Mouse (Mus musculus) forebrain, embryonic 16.5 days (tissue): ENCODE measurements around the gene Zdhhc22. TPM values are rescaled to one million over a fixed set of nuclear protein-coding genes. Genes with fewer than 3 reads are reported as not detected.

Source experiments
- ATAC-seq: fragments of 200-750 bp; cut with Nextera tagmentation; 2 replicates; pipeline ENCODE4 v1.8.0; 2017; ENCODE audit warnings: mild to moderate bottlenecking, moderate library complexity
- H3K27ac ChIP-seq: fragments of 300-500 bp; sonication (generic); 2 replicates; pipeline ENCODE4 v1.5.1; 2014; ENCODE audit warnings: low read length, control low read depth
- H3K27me3 ChIP-seq: fragments of 300-500 bp; sonication (generic); replicated peaks from 2 replicates; pipeline ENCODE4 v1.6.1; 2014; ENCODE audit warnings: low read length; ENCODE audit not compliant: control insufficient read depth, insufficient read depth
- H3K36me3 ChIP-seq: fragments of 300-500 bp; sonication (generic); 2 replicates; pipeline ENCODE4 v1.6.1; 2014; ENCODE audit not compliant: control insufficient read depth, insufficient read depth
- H3K4me1 ChIP-seq: fragments of 300-500 bp; sonication (generic); replicated peaks from 2 replicates; pipeline ENCODE4 v1.6.1; 2014; ENCODE audit warnings: low read length; ENCODE audit not compliant: control insufficient read depth, insufficient read depth
- H3K4me2 ChIP-seq: fragments of 300-500 bp; sonication (generic); 2 replicates; pipeline ENCODE4 v1.6.1; 2014; ENCODE audit warnings: mild to moderate bottlenecking, low read length, control low read depth
- H3K4me3 ChIP-seq: fragments of 300-500 bp; sonication (generic); replicated peaks from 2 replicates; pipeline ENCODE4 v1.5.1; 2014; ENCODE audit warnings: mild to moderate bottlenecking, low read length, control low read depth
- H3K9ac ChIP-seq: fragments of 300-500 bp; sonication (generic); replicated peaks from 2 replicates; pipeline ENCODE4 v1.6.1; 2014; ENCODE audit warnings: low read depth, low read length, control low read depth
- H3K9me3 ChIP-seq: fragments of 300-500 bp; sonication (generic); 2 replicates; pipeline ENCODE4 v1.6.1; 2016; ENCODE audit warnings: low read length; ENCODE audit not compliant: control insufficient read depth
- WGBS: fragments of 180-500 bp; shearing (Covaris S2); extraction: QIAGEN DNeasy Blood & Tissue Kit; methylation state at CpG from one replicate; pipeline ENCODE4 v1.1.7; 2014; 5-methylcytosine and 5-hydroxymethylcytosine counted together
- polyA plus RNA-seq: library from polyadenylated mRNA; unstranded; fragments of >200 nt; fragmentation: Nextera tagmentation; extraction: Ambion mirVana; gene quantifications from 2 replicates; pipeline ENCODE4 v1.2.1, GENCODE M21; 2015

Gene Zdhhc22
- polyA plus RNA-seq, 1 experiment from 2014 or later, result 9.4 TPM

DNA sequence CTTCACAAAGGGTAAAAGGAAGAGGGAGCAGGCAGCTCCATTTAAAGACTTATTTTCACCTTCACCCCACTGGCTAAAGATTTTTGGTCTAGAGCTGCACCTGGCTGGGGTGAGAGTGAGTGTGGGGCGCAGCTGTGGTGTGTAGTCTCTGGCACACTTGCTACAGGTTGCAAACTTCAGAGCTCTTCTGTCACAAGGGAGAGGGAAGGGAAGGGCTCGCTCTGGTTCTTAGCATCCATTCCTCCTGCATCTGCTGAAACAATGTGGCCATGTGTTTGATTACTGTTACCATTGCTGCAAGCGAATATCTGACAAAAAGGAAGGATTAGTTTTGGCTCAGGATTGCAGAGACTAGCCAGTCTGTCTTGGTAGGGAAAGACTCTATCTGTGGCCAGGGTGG, 33.2 kb upstream of the Zdhhc22 start:
- no peaks in the 10 kb centered on the region for H3K36me3 ChIP-seq
- H3K9ac ChIP-seq, result no peak overlapping the region
- no peak overlapping the region for H3K4me2 ChIP-seq
- no peak for ATAC-seq
- 57% methylated on average over 3 of the region's 3 CpGs for WGBS
- H3K4me3 ChIP-seq, result no peak overlapping the region
- H3K4me1 ChIP-seq, result peaks cover 12% of the 10 kb centered on the region
- no peaks in the 10 kb centered on the region for H3K27me3 ChIP-seq
- H3K9me3 ChIP-seq, result no peaks in the 10 kb centered on the region
- no peak overlapping the region for H3K27ac ChIP-seq

DNA sequence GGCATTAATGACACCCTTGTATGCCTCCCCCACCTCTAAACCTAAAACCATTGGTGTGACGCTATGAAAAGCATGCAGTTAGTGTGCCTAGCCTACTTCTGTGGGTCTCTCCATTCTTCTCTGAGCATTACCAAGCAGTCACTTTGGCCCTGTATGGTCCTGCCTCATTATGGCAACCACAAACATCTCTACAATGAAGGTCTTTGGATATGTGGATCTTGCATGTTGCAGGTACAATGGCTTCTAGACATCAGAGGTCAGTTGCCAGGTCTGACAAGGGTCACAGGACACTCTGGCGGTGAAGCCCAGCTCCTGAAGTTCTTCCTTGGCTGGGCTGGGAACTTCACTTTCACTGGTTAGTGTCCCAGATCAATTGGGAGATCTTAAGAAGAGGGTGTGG, 31.8 kb upstream of the Zdhhc22 start:
- Histone ChIP-seq H3K9me3 (no peaks in the 10 kb centered on the region), H3K27me3 (no peaks in the 10 kb centered on the region), H3K36me3 (no peaks in the 10 kb centered on the region), H3K4me1 (peaks cover 10% of the 10 kb centered on the region), H3K27ac (no peak overlapping the region), H3K4me3 (no peak overlapping the region), H3K4me2 (no peak overlapping the region), H3K9ac (no peak overlapping the region)
- 88% methylated on average over 2 of the region's 2 CpGs for WGBS
- no peak for ATAC-seq

DNA sequence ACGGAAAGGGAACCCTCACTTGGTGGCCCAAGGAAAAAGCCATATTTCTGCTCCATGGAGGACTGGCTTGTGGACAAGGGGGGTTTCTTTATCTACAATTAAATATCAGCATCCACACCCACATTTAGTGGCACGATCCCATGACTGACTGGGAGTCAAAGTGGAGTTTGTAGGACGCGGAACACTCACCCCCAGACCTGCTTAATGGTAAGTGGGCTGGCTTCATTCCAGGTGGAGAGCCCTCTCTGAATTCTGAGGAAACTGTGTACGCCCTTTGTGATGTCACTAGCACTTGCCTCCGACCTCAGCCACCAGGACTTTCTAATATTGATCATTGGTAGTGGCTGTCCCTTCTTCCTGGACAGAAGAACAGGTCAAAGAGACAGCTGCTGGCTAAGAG, 30.8 kb upstream of the Zdhhc22 start, which contains the start of gene Tmem63c:
TSS of gene Tmem63c (plus strand) at position 301 of the 400 bp plus-strand sequence.
- WGBS, result 85% methylated on average over 6 of the region's 6 CpGs
- Histone ChIP-seq H3K4me1 (peaks cover 4% of the 10 kb centered on the region), H3K27me3 (no peaks in the 10 kb centered on the region), H3K4me3 (no peak within 1 kb of the TSS), H3K27ac (no peak within 1 kb of the TSS), H3K4me2 (no peak within 1 kb of the TSS), H3K9me3 (no peaks in the 10 kb centered on the region), H3K9ac (no peak within 1 kb of the TSS), H3K36me3 (no peaks in the 10 kb centered on the region)
- no peak for ATAC-seq

DNA sequence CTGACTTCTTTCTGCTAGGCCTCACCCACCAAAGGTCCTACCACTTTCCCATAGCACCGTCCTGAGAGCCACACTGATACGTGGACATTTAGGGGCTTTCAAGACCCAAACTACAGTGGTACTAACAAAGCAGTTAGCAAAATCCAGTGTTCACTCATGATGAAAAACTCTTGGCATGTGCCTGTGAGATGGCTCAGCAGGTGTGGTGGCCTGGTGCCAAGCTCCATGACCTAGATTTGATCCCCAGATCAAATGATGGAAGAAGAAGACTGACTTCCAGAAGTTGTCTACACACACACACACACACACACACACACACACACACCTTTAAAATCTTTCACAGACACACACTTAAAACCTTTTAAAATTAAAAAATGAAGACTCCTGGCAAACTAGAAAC, 28.5 kb upstream of the Zdhhc22 start:
- Histone ChIP-seq H3K27me3 (no peaks in the 10 kb centered on the region), H3K36me3 (no peaks in the 10 kb centered on the region), H3K4me3 (no peak overlapping the region), H3K27ac (no peak overlapping the region), H3K4me1 (peaks cover 4% of the 10 kb centered on the region), H3K4me2 (no peak overlapping the region), H3K9ac (no peak overlapping the region), H3K9me3 (no peaks in the 10 kb centered on the region)
- ATAC-seq, result no peak
- 79% methylated on average over 2 of the region's 2 CpGs for WGBS

DNA sequence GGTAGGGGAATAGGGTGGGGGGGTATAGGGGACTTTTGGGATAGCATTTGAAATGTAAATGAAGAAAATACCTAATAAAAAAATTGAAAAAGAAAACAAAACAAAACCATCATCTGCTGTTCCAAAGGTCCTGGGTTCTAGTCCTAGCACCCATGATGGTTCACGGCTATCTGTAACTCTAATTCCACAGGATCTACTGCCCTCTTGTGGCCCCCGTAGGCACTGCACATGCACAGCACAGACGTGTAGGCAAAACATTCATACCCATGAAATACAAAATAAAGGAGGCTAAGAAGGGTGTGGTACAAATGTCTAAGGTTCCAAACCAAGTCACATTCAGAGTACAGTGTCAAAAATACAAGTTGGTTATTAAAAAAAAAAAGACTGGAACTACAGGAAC, 26.8 kb upstream of the Zdhhc22 start:
- Histone ChIP-seq H3K9me3 (no peaks in the 10 kb centered on the region), H3K4me2 (no peak overlapping the region), H3K4me3 (no peak overlapping the region), H3K27me3 (no peaks in the 10 kb centered on the region), H3K27ac (no peak overlapping the region), H3K4me1 (no peaks in the 10 kb centered on the region), H3K9ac (no peak overlapping the region), H3K36me3 (no peaks in the 10 kb centered on the region)
- ATAC-seq, result no peak
- 38% methylated on average over 3 of the region's 3 CpGs for WGBS

DNA sequence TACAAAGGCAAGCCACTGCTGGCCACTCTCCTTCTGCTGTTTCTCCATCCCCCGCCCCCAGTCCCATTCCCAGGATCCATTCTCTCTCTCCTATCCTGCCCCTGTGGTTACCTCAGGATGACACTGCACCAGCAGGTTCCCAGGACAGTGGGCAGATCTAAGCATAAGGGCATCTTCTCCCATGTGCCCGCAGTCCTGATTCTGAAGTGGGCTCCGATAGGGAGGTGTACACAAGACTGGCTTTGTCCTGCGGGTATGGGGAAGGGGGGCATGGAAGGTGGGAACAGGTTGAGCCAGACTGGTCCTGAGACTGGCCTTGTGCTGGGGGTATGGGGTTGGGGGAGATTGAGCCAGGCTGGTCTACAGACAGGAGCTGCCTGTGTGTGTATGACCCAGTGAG, 14.4 kb upstream of the Zdhhc22 start:
- Histone ChIP-seq H3K4me3 (no peak overlapping the region), H3K27ac (no peak overlapping the region), H3K9ac (no peak overlapping the region), H3K4me1 (no peaks in the 10 kb centered on the region; the same call in 1 of the 2 replicates), H3K27me3 (no peaks in the 10 kb centered on the region), H3K9me3 (no peaks in the 10 kb centered on the region), H3K36me3 (no peaks in the 10 kb centered on the region), H3K4me2 (no peak overlapping the region)
- 92% methylated on average over 4 of the region's 4 CpGs for WGBS
- no peak for ATAC-seq

DNA sequence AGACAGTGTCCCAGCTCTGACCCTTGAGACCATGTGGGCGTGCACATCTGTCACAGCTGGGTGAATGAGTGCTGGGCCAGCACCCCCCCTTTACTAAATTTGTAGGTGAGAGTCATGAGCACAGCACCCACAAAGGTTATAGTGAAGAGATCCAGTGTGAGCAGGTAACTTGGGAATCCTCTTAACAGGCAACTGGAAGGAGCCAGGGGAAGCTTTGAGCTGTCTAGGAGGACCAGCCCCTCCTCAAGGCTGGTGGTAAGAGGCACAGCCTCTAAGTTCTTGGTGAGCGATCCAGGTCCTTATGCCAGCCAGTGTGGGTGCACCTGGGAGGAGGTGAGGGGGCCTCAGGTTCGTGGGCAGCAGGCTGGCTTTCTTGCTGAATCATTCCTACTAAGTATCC, 13.4 kb upstream of the Zdhhc22 start:
- no peaks in the 10 kb centered on the region; the same call in 1 of the 2 replicates for H3K4me1 ChIP-seq
- H3K27ac ChIP-seq, result no peak overlapping the region

DNA sequence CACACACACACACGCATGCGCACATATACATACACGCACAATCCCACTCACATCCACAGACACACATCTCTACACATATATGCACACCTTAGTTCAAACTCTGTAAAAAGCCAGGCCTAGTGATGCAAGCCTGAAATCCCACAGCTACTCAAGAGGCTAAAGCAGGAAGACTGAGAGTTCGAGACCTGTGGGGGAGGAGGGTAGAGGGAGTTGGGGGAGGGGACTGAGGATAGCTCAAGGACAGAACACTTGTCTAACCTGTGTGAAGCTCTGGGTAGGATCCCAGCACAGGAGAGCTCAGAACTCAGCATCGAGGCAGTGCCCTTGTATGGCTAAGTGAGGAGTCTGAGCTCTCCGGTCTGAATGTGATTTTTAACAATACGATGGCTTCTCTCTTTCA, 12.6 kb upstream of the Zdhhc22 start:
- Histone ChIP-seq H3K4me2 (no peak overlapping the region), H3K4me1 (no peaks in the 10 kb centered on the region; the same call in 1 of the 2 replicates), H3K36me3 (no peaks in the 10 kb centered on the region), H3K9ac (no peak overlapping the region), H3K27me3 (no peaks in the 10 kb centered on the region), H3K4me3 (no peak overlapping the region), H3K9me3 (no peaks in the 10 kb centered on the region), H3K27ac (no peak overlapping the region)
- no peak for ATAC-seq
- WGBS, result 75% methylated on average over 7 of the region's 7 CpGs

More for the DNA sequence above, 13.4 kb upstream of the Zdhhc22 start:
- 52% methylated on average over 3 of the region's 3 CpGs for WGBS
- no peaks in the 10 kb centered on the region for H3K27me3 ChIP-seq
- ATAC-seq, result no peak
- H3K36me3 ChIP-seq, result no peaks in the 10 kb centered on the region
- no peak overlapping the region for H3K4me2 ChIP-seq
- H3K4me3 ChIP-seq, result no peak overlapping the region
- no peaks in the 10 kb centered on the region for H3K9me3 ChIP-seq
- no peak overlapping the region for H3K9ac ChIP-seq

DNA sequence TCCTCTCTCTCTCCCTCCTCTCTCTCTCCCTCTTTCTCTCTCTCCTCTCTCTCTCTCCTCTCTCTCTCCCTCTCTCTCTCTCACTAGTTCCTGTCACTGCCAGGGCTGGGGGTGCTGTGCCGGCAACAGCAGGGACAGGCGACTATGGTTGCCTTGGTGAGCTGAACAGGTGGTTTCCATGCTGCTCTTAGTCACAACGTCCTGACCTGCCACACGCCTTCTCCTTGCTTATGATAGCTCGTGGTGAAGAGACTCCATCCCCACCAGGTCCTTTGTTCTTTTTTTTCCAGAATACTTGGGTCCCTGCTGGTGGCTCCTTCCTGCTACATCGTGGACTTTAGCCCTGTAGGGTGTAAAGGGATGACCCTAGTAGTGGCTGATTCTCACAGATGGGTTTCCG, 12.0 kb upstream of the Zdhhc22 start:
- WGBS, result 61% methylated on average over 7 of the region's 7 CpGs
- no peaks in the 10 kb centered on the region for H3K36me3 ChIP-seq
- no peak for ATAC-seq

DNA sequence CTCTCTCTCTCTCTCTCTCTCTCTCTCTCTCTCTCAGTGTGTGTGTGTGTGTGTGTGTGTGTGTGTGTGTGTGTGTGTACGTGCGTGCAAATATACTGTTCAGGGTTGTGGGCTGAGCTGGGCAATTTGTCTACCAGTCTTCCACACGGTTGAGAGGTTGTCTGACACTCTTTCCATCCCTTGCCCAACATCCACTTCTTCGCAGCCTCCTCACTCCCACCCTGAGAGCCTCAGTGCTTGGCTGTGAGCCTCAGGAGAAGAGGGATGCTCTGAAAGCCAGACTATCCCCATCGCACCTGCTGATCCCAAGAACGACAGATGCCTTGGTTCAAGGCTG, 10.6 kb upstream of the Zdhhc22 start:
- Histone ChIP-seq H3K9ac (no peak overlapping the region), H3K27me3 (no peaks in the 10 kb centered on the region), H3K27ac (no peak overlapping the region), H3K4me2 (no peak overlapping the region), H3K36me3 (no peaks in the 10 kb centered on the region), H3K9me3 (no peaks in the 10 kb centered on the region), H3K4me1 (no peaks in the 10 kb centered on the region; the same call in 1 of the 2 replicates), H3K4me3 (no peak overlapping the region)
- 40% methylated on average over 6 of the region's 6 CpGs for WGBS
- ATAC-seq, result peak; percentile 39; the same call in 1 of the 2 replicates

More for the DNA sequence above, 12.0 kb upstream of the Zdhhc22 start:
- Histone ChIP-seq H3K4me3 (no peak overlapping the region), H3K4me1 (no peaks in the 10 kb centered on the region; the same call in 1 of the 2 replicates), H3K27ac (no peak overlapping the region), H3K9ac (no peak overlapping the region), H3K9me3 (no peaks in the 10 kb centered on the region), H3K27me3 (no peaks in the 10 kb centered on the region), H3K4me2 (no peak overlapping the region)
